Mouse (Mus musculus) stomach, embryonic 14.5 days (tissue): ENCODE results near the gene Slc16a11. TPM values are rescaled to one million over a fixed set of nuclear protein-coding genes. Genes with fewer than 3 reads are reported as not detected.

ENCODE experiments used
- ATAC-seq: fragments of 200-750 bp; cut with Nextera tagmentation; 2 replicates; pipeline ENCODE4 v1.8.0; 2017; ENCODE audit warnings: low read depth, moderate TSS enrichment; ENCODE audit not compliant: insufficient number of reproducible peaks, insufficient read depth, low FRiP score
- H3K27ac ChIP-seq: fragments of 300-500 bp; sonication (generic); 2 replicates; pipeline ENCODE4 v1.5.1; 2014; ENCODE audit warnings: mild to moderate bottlenecking, low read length, moderate library complexity, mixed read lengths
- H3K27me3 ChIP-seq: fragments of 300-500 bp; sonication (generic); 2 replicates; pipeline ENCODE4 v1.6.1; 2014; ENCODE audit warnings: low read length, control low read depth, mixed read lengths; ENCODE audit not compliant: control insufficient read depth, insufficient read depth
- H3K36me3 ChIP-seq: fragments of 300-500 bp; sonication (generic); 2 replicates; pipeline ENCODE4 v1.6.1; 2014; ENCODE audit warnings: mild to moderate bottlenecking, control low read depth, low read length, moderate library complexity, mixed read lengths; ENCODE audit not compliant: control insufficient read depth, insufficient read depth
- H3K4me1 ChIP-seq: fragments of 300-500 bp; sonication (generic); 2 replicates; pipeline ENCODE4 v1.6.1; 2014; ENCODE audit warnings: low read length, control low read depth, mixed read lengths; ENCODE audit not compliant: control insufficient read depth, insufficient read depth
- H3K4me2 ChIP-seq: fragments of 300-500 bp; sonication (generic); replicated peaks from 2 replicates; pipeline ENCODE4 v1.6.1; 2014; ENCODE audit warnings: low read depth, low read length, control low read depth
- H3K4me3 ChIP-seq: fragments of 300-500 bp; sonication (generic); 2 replicates; pipeline ENCODE4 v1.5.1; 2014; ENCODE audit warnings: low read depth, low read length, control low read depth
- H3K9ac ChIP-seq: fragments of 300-500 bp; sonication (generic); replicated peaks from 2 replicates; pipeline ENCODE4 v1.6.1; 2014; ENCODE audit warnings: low read depth, mild to moderate bottlenecking, control low read depth, low read length, moderate library complexity, mixed read lengths
- H3K9me3 ChIP-seq: fragments of 300-500 bp; sonication (generic); 2 replicates; pipeline ENCODE4 v1.6.1; 2016; ENCODE audit warnings: low read depth, low read length, control low read depth; ENCODE audit not compliant: control insufficient read depth
- WGBS: fragments of 180-500 bp; shearing (Covaris S2); extraction: QIAGEN DNeasy Blood & Tissue Kit; methylation state at CpG from one replicate; pipeline ENCODE4 v1.1.7; 2014; 5-methylcytosine and 5-hydroxymethylcytosine counted together
- polyA plus RNA-seq: library from polyadenylated mRNA; unstranded; fragments of >200 nt; fragmentation: Nextera tagmentation; extraction: Ambion mirVana; gene quantifications from 2 replicates; pipeline ENCODE4 v1.2.1, GENCODE M21; 2014

The Slc16a11 gene
- polyA plus RNA-seq, 1 experiment from 2014 or later: 0.69 TPM

GRCm38 (mm10) chr11:70238591-70239440 is 26.3 kb downstream of the Slc16a11 start:
- H3K4me1 ChIP-seq: peaks cover 22% of the 10 kb centered on the region
- peak overlapping the region; percentile 96 for H3K4me2 ChIP-seq
- no peaks in the 10 kb centered on the region for H3K9me3 ChIP-seq
- 12% methylated on average over 23 of the region's 23 CpGs for WGBS
- peaks cover 6% of the 10 kb centered on the region for H3K36me3 ChIP-seq
- no peaks in the 10 kb centered on the region for H3K27me3 ChIP-seq
- peak overlapping the region; percentile 89 for H3K9ac ChIP-seq
- H3K27ac ChIP-seq: peak overlapping the region; percentile 94
- ATAC-seq: no peak
- H3K4me3 ChIP-seq: peak overlapping the region; percentile 64

GRCm38 (mm10) chr11:70239541-70240279 is 27.2 kb downstream of the Slc16a11 start, which contains the start of the genes Gm21988 and Rnasek:
Gene Gm21988, minus strand, starts transcription at chr11:70239830.
Gene Rnasek, minus strand, starts transcription at chr11:70239842.
- Histone ChIP-seq H3K27ac (peak within 1 kb of the TSS; percentile 34), H3K4me2 (peak within 1 kb of the TSS; percentile 96), H3K9me3 (no peaks in the 10 kb centered on the region), H3K4me1 (peaks cover 18% of the 10 kb centered on the region), H3K27me3 (no peaks in the 10 kb centered on the region), H3K9ac (peak within 1 kb of the TSS; percentile 58), H3K36me3 (peaks cover 6% of the 10 kb centered on the region), H3K4me3 (peak within 1 kb of the TSS; percentile 64)
- 0 out of 2 replicates have a peak, but pooled peaks have one; percentile 29 for ATAC-seq
- under 1% methylated on average over 29 of the region's 35 CpGs for WGBS

- ATAC-seq: no peak
- Histone ChIP-seq H3K27ac (no peak overlapping the region), H3K4me1 (peaks cover 12% of the 10 kb centered on the region), H3K27me3 (no peaks in the 10 kb centered on the region), H3K9ac (no peak overlapping the region), H3K36me3 (no peaks in the 10 kb centered on the region), H3K4me3 (no peak overlapping the region), H3K4me2 (no peak overlapping the region), H3K9me3 (no peaks in the 10 kb centered on the region)
- WGBS: 71% methylated on average over 11 of the region's 11 CpGs
Observed at GRCm38 (mm10) chr11:70242591-70242990, 30.0 kb downstream of the Slc16a11 start.

- H3K27ac ChIP-seq: no peak overlapping the region
- H3K36me3 ChIP-seq: no peaks in the 10 kb centered on the region
- no peak overlapping the region for H3K4me2 ChIP-seq
- no peaks in the 10 kb centered on the region for H3K9me3 ChIP-seq
- no peak overlapping the region for H3K9ac ChIP-seq
- no peak for ATAC-seq
- H3K4me3 ChIP-seq: no peak overlapping the region
- no peaks in the 10 kb centered on the region for H3K27me3 ChIP-seq
- 52% methylated on average over 9 of the region's 9 CpGs for WGBS
- no peaks in the 10 kb centered on the region for H3K4me1 ChIP-seq
Observed at GRCm38 (mm10) chr11:70247136-70247845, 34.7 kb downstream of the Slc16a11 start.

GRCm38 (mm10) chr11:70250150-70250549 is 37.6 kb downstream of the Slc16a11 start:
- no peak overlapping the region for H3K4me3 ChIP-seq
- H3K4me1 ChIP-seq: 0 out of 2 replicates have a peak, but pooled peaks cover 4% of the 10 kb centered on the region
- H3K9ac ChIP-seq: no peak overlapping the region
- WGBS: 72% methylated on average over 11 of the region's 11 CpGs
- H3K27me3 ChIP-seq: 0 out of 2 replicates have a peak, but pooled peaks cover 7% of the 10 kb centered on the region
- no peaks in the 10 kb centered on the region for H3K36me3 ChIP-seq
- H3K27ac ChIP-seq: no peak overlapping the region
- H3K9me3 ChIP-seq: no peaks in the 10 kb centered on the region
- H3K4me2 ChIP-seq: no peak overlapping the region
- no peak for ATAC-seq

- no peak overlapping the region for H3K9ac ChIP-seq
- H3K27ac ChIP-seq: no peak overlapping the region
- no peak overlapping the region for H3K4me2 ChIP-seq
- 77% methylated on average over 8 of the region's 8 CpGs for WGBS
- ATAC-seq: no peak
- 0 out of 2 replicates have a peak, but pooled peaks cover 4% of the 10 kb centered on the region for H3K4me1 ChIP-seq
- H3K9me3 ChIP-seq: no peaks in the 10 kb centered on the region
- H3K36me3 ChIP-seq: no peaks in the 10 kb centered on the region
- H3K27me3 ChIP-seq: 0 out of 2 replicates have a peak, but pooled peaks cover 7% of the 10 kb centered on the region
- H3K4me3 ChIP-seq: no peak overlapping the region
Observed at GRCm38 (mm10) chr11:70251853-70252252, 39.3 kb downstream of the Slc16a11 start.

GRCm38 (mm10) chr11:70254337-70254736 is 41.8 kb downstream of the Slc16a11 start:
- Histone ChIP-seq H3K27me3 (0 out of 2 replicates have a peak, but pooled peaks cover 7% of the 10 kb centered on the region), H3K36me3 (no peaks in the 10 kb centered on the region), H3K9ac (no peak overlapping the region), H3K27ac (no peak overlapping the region), H3K4me2 (peak overlapping the region; percentile 45), H3K4me1 (0 out of 2 replicates have a peak, but pooled peaks cover 4% of the 10 kb centered on the region), H3K4me3 (peak overlapping the region; percentile 27), H3K9me3 (no peaks in the 10 kb centered on the region)
- no peak for ATAC-seq
- WGBS: 6% methylated on average over 18 of the region's 18 CpGs
